Mouse (Mus musculus): ENCODE data around the gene Rbbp7. TPM values are rescaled to one million over a fixed set of nuclear protein-coding genes. Genes with fewer than 3 reads are reported as not detected.
"Not testable (repeated sequence)": the region's sequence is repeated elsewhere in the genome, so short reads cannot be mapped to it uniquely, and the experiment has no call there.

The Rbbp7 gene
- total RNA-seq (2021), result 100 to 1,000 TPM; 155 to 163 TPM
- long read RNA-seq, transcript Rbbp7-201 (12 exons, 2,244 nt), result major isoform, 177 of 192 reads
- long read RNA-seq, partial matches to known transcripts, result 3 of 192 reads
- long read RNA-seq, other reads (novel, unspliced or antisense), result 12 of 192 reads

DNA sequence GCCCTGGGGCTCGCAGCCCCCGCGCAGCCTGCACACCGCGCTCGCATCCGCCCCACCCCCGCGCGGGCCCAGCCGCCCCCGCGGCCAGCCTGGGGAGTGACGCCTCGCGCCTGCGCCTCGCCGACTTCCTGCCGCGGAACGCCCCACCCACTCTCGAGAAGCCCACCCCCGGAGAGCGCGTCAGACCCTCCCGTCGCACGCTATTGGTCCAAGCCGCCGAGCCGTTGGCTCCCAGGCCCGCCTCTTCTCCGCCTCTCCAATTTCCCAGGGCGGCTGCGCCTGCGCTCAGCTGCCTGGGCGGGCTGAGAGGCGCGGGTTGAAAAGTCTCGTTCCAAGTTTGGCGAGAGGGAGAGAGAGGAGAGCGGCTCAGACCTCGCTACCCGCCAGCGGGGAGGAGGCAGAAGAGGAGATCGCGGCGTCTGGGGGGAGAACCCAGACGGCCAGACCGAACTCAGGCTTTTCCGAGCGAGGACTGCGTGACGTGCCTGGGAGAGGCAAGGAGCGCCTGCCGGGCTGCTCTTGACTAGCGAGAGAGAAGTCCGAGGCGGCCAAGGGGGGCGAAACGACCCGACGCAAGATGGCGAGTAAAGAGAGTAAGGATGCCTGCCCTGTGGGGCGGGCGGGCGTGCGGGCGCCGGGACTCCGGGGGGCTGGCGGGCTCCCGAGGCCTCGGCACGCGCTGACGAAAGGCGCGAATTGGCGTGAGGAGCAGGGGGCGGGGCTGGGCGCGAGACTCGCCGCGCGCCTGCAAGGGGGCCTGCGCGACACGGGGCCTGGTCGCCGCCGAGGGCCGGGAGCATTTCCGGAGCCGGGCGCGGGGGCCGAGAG, at the start of gene Rbbp7:
Gene Rbbp7 (plus strand): TSS at position 288 of the 828 bp plus-strand sequence.
- peak; percentile 90 to 92 for DNase-seq (ENCODE audit: low spot score in 2 of 2)

DNA sequence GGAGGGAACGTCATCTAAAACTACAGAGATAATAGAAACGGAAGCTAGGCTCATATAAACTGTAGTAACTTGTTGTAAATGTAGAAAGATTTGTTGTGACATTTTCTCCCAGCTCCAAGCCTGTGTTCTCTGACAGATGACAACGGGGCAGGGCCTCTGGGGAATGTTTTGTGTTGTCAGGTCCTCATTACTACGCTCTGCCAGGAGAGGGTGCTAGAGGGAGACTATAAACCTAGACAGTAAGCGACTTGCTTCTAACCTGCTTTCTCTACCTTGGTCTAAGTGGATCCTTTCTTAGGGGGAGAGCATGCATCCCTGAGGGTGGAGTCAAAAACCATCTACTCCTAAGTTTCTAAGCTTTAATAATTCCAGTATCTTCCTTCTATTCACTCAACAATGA, 42.4 kb upstream of the Rbbp7 start:
- peak in 1 of 2 experiments; percentile 65 for DNase-seq (ENCODE audit: low spot score in 2 of 2)

DNA sequence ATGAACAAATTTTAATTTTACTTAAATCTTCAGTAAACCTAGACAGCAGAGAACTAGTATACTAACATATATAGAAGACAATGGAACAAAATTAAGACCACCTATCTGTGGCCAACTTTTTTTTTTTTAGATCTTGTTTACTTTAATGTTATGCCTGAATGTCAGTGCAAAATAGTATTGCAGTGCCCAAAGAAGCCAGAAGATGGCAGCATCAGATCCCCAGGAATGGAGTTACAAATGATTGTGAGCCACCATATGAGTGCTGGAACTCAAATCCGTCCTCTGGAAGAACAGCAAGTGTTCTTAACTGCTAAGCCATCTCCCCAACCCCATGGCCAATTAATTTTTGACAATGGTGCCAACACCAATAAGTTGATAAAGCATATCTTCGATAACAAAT, 40.6 kb upstream of the Rbbp7 start:
- peak in 1 of 2 experiments; percentile 21 for DNase-seq (ENCODE audit: low spot score in 2 of 2)

DNA sequence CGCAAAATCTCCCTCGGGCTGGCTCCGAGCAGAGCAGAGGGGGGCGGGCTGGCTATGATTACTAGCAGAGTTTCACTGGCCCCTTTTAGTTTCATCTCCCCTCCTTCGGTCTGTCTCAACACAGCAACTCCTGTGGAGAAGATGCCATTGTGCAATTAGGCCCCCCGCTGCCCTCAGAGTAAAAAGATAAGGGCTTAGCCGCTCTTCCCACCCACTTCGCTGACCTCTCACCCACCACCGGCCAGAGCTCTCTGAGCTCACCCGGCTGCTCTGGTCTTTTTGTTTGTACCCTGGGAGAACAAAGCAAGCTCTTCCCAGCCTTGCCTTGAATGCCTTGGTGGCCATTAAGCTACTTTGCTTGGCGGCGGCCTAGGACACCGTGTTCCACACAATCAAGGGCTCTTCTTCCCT, 32.8 kb upstream of the Rbbp7 start:
- no peak for DNase-seq (ENCODE audit: low spot score in 2 of 2)

DNA sequence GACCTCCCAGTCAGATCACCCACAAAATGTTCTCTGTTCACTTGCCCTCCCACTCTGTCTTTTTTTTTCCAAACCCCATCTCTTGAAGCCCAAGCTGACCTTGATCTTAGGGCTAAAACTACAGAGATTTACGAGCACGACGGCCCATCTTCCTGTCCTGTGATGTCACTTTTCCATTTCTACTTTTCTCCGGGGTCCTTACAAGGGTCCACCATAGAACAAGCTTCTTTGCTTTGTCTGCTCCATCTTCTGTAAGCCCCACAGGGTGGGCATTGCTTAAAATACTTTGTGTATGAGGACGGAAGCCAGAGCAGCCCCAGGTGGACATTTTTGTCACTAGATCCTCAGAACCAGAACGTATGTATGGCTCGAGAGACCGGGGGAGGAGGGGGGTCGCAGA, 32.4 kb upstream of the Rbbp7 start:
- no peak for DNase-seq (ENCODE audit: low spot score in 2 of 2)

DNA sequence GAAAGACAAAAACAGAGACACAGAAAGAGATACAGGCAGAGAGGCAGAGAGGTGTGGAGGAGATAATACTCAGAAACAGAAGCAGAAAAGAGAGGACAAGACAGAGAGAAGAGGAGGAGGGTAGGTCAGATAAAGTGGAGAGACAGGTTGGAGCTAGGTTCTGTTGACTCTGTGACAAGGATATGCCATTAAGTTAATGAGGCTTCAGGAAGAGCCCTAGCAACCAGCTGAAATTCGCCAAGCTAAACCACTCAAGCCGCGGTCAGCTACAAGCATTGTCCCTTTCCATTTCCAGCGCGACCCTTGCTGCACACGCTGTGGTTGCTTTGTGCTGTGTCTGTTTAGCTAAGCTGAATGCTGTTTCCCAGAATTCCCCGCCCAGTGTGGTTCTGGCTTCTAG, 32.0 kb upstream of the Rbbp7 start:
- no peak for DNase-seq (ENCODE audit: low spot score in 2 of 2)

DNA sequence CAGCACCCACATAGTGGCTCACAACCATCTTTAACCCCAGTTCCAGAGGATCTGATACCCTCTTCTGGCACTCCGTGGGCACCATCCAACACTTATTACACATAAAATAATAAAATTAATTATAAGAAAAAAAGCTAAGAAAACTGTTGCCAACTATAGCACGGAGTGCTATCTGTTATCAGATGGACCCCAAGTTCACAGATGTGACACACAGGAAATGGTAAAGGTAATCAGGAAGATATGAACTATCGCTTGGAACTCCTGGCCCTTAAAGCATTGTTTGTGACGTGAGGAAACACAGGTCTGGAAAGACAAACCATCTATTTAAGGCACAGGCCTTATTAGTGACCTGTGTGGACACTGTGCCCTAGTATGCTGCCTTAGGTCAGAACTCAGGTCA, 30.2 kb upstream of the Rbbp7 start:
- no peak for DNase-seq (ENCODE audit: low spot score in 2 of 2)

DNA sequence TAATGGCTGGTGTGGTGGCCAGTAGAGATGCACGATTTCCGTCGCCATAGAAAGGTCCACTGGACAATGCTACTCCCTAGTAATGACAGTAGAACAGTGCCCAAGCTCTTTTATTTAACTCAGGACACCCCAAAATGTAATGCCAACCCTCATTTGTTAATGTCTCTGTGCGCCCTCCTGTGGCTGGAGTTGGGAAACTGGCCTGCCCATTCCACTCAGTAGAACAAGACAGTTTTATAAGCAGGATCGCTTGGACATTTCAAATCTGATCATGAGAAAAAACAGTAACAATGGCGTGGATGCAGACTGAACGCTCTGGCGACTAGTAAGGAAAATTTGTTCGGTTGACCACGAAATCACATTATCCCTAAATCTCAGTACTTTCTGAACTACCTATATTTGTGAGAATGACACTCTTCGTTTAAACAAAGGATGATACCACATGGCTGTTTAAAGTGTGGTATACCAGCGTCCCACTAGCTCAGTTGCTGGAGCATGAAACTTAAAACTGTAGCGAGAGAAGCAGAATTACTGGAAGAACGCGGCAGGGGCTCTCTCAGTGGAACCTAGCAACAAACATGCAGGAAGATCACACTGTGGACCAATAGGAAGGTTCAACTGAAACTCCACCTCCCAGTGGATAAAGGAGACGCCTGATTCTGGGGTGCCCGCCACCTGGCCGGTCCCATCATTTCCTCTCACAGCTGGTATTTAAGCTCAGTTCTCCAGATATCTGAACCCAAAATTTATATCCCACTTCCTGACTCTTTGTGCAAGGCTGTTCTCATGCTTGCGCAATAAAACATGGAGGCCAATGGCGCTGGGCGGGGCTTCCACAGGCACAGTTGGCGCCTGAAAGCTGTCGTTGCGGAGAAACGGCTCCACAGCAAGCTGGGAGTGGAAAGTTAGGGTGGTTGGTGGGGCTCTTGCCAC, 24.9 kb upstream of the Rbbp7 start:
- DNase-seq (ENCODE audit: low spot score in 2 of 2), result peak; percentile 38 to 77

DNA sequence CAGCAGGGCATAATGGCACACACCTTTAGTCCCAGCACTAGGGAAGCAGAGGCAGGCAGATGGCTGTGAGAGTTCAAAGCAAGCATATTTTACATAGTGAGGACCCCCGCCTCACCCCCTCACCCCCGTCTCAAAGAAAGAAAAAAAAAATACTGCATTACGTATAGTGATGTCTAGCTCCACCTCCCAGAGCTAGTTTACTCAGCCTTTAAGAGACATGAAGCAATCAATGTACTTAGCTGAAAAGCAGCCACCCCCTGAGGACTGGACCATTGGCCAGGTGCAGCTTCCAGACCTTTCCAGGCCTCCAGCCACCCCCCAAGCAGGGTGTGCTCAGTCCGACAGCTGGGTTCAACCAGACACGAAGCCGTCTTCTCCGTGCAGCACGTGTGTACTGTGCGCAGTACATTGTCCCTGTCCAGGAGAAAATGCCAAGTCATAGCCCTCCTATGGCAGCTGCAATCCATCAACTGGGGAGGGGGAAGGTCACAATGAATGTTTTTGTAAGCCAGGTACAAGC, 24.0 kb upstream of the Rbbp7 start:
- DNase-seq (ENCODE audit: low spot score in 2 of 2), result no peak

DNA sequence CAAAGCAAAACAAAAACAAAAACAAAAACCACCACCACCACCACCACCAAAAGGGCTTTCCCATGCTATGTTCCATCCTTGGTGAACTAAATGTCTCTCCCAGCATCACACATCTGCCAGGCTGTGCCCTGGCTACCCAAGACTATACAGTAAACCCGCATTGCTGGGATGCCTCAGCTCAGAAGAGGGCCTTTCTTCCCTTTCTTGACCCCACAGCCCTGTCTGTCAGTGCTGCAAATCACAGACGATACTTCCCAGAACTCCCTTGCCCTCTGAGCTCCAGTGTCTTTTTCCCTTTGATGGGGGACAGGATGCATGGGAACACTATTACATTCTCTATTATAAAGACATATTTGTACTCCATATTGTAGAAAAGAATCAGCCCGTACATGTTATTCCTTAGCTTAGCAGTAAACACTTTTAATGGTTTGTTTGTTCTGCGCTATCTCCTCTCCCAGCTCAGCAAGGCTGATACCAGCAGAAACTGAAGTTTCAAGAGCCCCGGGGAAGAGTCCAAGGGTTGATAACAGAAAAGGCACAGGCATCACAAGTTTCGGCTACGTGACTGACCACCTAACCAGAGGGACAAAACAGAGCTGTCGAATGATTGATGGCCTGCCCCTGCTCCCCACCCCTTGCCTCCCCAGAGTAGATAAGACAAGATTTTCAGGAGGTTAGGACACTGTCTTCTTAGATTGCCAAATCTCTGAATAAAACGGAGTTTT, 11.3 kb upstream of the Rbbp7 start:
- no peak for DNase-seq (ENCODE audit: low spot score in 2 of 2)

DNA sequence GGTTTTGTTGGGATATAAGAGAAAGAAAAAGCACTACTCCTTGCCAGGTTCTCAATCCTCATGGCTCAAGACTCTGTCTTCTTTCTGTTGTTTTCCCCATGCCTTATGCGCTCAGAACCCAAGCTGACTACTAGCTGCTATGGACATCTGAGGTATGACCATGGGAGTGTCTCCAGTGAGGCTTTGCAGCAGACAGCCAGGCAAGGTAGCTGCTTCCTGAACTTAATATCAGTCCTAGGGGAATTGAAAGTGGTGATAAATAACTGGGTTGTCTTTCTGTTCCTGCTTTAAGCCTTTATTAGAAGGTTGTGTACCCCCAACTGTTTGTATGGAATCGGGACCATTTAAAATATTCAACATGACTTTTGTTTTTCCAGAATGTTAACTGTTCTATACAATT, 7.8 kb upstream of the Rbbp7 start:
- DNase-seq (ENCODE audit: low spot score in 2 of 2), result no peak

DNA sequence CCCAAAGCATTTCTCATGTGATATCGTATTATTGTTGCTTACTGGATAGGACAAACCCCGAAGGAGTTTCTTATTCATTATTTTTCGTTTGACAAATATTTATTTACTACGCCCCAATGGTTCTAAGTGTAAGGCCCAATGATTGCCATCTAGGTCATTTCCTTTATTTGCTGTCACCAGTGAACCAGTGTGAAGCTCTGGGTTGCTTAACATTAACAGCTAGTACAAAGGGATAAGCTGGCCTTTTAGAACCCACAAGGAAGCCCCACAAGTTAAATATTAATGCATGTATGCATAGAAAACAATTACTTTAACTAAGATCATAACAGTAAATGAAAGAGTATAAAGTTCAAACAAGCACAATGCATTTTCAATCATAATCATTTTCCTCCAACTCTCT, 5.9 kb upstream of the Rbbp7 start:
- DNase-seq (ENCODE audit: low spot score in 2 of 2), result no peak

DNA sequence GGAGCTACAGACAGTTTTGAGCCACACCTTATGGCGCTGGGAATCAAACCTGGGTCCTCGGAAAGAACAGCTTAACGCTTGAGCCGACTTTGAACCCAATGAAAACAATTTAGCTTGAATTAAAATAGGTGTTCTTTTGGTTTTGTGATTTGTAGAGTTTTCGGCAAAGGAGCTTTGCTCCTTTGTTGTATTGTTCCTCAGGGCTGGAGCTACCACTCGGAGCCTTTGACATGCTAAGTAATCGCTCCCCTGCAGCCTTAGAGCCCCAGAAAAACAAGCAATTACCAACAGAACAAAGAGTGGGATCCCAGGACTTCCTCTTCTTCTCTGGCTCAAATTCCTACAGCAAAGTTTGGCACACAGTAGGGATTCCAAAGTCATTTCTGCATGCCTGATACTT, 4.1 kb upstream of the Rbbp7 start:
- no peak for DNase-seq (ENCODE audit: low spot score in 2 of 2)

DNA sequence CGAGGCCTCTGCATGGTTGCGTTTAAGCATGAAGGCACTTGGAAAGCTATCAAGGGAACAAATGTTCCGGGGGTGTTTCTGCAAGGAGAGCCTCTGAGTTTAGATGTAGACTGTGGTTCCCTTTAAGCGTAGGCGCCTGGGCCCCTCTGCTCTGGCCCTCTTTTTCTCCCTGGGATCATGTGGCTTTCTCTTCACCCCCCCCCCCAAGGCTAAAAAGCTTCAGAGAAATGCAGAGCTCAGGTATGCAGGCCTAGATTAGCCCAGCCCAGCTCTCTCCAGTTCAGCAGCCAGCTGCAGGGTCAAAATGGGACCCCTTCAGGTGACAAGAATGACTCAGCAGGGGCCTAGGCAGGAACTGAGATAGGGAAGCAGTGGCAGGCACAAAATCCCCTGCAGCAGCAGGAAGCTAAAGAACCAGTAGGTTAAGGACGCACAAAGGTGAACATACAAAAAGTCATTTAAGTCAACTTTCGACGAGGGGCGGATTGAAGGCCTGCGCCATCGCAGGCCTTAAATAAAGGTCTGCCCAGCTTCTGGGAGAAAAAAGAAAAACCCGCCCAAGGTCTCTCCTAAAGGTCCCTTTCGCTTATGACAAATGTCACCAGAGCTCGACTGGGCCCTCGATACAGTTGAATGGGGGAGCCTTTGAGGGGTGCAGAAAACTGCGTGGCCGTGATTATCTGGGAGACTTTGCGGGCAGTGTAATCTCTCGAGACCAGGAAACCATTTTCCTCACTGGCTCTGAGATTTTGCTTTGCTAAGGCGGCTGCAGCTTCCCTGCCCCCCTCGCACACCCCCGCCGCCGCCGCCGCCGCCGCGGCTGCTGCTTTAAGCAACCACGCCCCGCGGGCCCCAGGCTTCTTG, 719 bp upstream of the Rbbp7 start:
- DNase-seq (ENCODE audit: low spot score in 2 of 2), result peak; percentile 20 to 72

DNA sequence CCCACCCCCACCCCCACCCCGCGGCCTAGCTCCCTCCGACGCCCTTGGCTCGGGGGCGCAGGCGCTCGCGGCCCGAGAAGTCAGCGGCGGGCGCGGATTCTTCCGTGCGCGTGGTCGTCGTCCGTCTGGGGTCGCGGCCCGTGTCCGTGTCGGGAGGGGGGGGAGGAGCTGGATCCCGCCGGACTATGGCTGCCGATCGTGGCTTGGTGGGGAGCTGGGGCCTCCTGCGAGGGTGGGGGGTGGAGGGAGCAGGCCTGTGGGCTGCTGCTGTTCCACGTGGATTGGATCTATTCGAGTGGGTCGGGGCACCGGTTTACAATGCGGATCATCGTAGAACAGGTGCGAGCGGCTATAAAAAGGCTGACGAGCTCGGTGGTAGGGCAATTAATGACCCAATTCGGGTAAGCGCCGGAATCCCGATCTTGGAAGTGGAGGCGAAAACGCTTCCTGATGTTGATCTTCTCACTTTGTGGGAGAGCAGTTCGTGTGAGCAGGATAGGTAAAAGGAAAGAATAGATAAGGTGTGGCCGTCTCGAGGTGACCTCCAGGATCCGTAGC, 835 bp downstream of the Rbbp7 start:
- DNase-seq (ENCODE audit: low spot score in 2 of 2), result peak; percentile 3 to 7

DNA sequence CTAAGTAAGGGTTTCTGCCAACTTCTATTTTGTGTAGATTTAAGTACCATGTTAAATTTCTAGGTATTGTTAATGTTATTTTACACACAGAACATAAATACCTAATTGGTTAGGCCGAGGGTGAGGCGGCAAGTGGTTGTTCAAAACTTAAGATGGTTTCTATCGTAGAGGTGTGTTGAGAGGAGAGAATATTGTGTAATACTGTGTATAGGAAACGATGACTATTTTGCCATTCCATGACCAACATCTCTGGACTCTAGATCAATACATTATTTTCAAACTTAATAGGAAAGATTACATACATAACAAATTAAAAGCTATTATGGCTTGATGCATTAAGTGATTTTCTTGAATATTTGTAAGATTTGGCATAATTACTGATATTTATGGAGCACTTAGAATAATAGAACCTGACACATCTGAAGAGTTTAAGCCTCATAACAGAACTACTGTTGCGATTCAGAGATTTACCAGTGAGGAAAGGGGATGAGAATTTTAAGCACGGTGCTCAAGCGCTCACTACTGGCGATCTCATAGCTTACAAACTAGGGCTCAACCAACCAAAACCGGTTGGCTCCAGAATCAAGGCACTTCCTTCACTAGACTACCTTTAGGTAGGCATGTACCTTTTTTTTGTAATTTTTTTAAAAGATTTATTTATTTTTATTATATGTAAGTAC, 1.7 kb downstream of the Rbbp7 start:
- peak in 1 of 2 experiments; percentile 14 for DNase-seq (ENCODE audit: low spot score in 2 of 2)

DNA sequence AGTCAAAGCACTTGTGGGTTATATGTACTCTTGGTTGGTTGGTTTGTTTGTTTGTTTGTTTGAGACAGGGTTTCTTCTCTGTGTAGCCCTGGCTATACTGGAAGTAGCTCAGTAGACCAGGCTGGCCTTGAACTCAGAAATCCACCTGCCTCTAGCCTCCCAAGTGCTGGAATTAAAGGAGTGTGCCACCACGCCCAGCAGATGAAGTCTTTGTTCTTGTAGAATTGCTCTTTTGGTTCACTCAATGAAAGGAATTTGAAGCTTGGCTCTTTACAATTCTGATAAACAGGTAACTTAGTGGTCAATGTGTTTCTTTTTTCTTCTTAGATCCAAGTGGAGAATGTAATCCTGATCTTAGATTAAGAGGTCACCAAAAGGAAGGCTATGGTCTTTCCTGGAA, 10.5 kb downstream of the Rbbp7 start:
- no peak for DNase-seq (ENCODE audit: low spot score in 2 of 2)

DNA sequence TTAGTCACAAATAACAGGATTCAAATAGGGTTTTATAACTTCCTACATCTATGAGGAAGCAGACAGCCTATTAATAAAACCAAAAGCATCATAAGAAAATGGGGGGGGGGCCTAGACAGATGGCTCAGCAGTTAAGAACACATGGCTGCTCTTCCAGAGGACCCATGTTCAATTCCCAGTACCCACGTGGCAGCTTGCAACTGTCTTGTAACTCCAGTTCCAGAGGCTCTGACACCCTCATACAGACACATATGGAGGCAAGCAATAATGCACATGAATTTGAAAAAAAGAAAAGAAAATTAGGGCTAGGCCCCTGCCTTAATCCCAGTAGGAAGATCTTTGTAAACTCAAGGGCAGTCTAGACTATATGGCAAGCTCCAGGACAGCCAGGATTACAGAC, 28.2 kb downstream of the Rbbp7 start:
- DNase-seq (ENCODE audit: low spot score in 2 of 2), result no peak

DNA sequence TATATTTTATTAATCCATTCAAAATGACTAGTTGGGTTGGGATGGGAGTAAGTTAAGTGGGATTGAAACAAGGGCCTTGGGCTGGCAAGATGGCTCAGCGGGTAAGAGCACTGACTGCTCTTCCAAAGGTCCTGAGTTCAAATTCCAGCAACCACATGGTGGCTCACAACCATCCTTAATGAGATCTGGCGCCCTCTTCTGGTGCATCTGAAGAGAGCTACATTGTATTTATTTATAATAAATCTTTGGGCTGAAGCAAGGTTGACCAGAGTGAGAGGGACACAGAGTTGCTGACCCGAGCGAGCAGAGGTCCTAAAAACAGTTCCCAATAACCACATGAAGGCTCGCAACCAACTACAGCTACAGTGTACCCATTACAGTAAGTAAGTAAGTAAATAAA, 31.2 kb downstream of the Rbbp7 start:
- not testable (repeated sequence) for DNase-seq (ENCODE audit: low spot score in 2 of 2)

Measured in layer of hippocampus, adult 18-20 months (tissue).